Mouse (Mus musculus) limb, embryonic 15.5 days (tissue): ENCODE measurements around the gene Enthd1. TPM values are rescaled to one million over a fixed set of nuclear protein-coding genes. Genes with fewer than 3 reads are reported as not detected.

Experiments used
- ATAC-seq: fragments of 200-750 bp; cut with Nextera tagmentation; 2 replicates; pipeline ENCODE4 v1.8.0; 2017; ENCODE audit warnings: low read depth, moderate TSS enrichment; ENCODE audit not compliant: insufficient number of reproducible peaks, low FRiP score, low TSS enrichment
- H3K27ac ChIP-seq: fragments of 300-500 bp; sonication (generic); 2 replicates; pipeline ENCODE4 v1.5.1; 2015; ENCODE audit warnings: moderate library complexity, mild to moderate bottlenecking, inconsistent platforms
- H3K27me3 ChIP-seq: fragments of 300-500 bp; sonication (generic); 2 replicates; pipeline ENCODE4 v1.6.1; 2015; ENCODE audit warnings: inconsistent platforms
- H3K36me3 ChIP-seq: fragments of 300-500 bp; sonication (generic); 2 replicates; pipeline ENCODE4 v1.6.1; 2015; ENCODE audit warnings: inconsistent platforms
- H3K4me1 ChIP-seq: fragments of 300-500 bp; sonication (generic); 2 replicates; pipeline ENCODE4 v1.6.1; 2015; ENCODE audit warnings: inconsistent platforms
- H3K4me2 ChIP-seq: fragments of 300-500 bp; sonication (generic); 2 replicates; pipeline ENCODE4 v1.6.1; 2015; ENCODE audit warnings: mild to moderate bottlenecking, inconsistent platforms
- H3K4me3 ChIP-seq: fragments of 300-500 bp; sonication (generic); 2 replicates; pipeline ENCODE4 v1.5.1; 2015; ENCODE audit warnings: mild to moderate bottlenecking, inconsistent platforms
- H3K9ac ChIP-seq: fragments of 300-500 bp; sonication (generic); 2 replicates; pipeline ENCODE4 v1.6.1; 2015; ENCODE audit warnings: inconsistent platforms
- H3K9me3 ChIP-seq: fragments of 300-500 bp; sonication (generic); 2 replicates; pipeline ENCODE4 v1.6.1; 2016; ENCODE audit warnings: inconsistent platforms
- WGBS: fragments of 180-500 bp; shearing (Covaris S2); methylation state at CpG from one replicate; pipeline ENCODE4 v1.1.7; 2015; 5-methylcytosine and 5-hydroxymethylcytosine counted together
- polyA plus RNA-seq: library from polyadenylated mRNA; unstranded; fragments of >200 nt; fragmentation: Nextera tagmentation; extraction: Ambion mirVana; gene quantifications from 2 replicates; pipeline ENCODE4 v1.2.1, GENCODE M21; 2015

The Enthd1 gene
- polyA plus RNA-seq, 1 experiment from 2014 or later, result 0.09 TPM

DNA sequence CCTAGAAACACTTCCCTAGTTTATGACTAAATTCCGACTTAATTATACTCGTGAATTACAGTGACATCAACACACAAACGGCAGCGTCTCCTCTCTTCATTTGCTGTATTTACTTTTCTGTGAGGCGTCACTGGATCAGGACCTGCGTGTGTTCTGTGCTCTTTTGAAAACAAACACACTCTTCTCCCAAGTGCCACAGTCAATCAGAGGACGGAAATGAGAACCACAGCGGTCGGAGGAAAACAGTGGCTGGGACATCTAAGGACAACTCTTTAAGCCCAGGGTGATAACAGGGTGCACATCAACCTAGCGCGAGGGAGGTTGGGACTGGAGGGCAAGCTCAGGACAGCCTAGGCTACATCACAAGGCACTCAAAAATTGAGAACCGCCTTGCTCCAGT, 5.4 kb downstream of the Enthd1 start:
- no peak overlapping the region for H3K9ac ChIP-seq
- ATAC-seq, result no peak
- H3K27ac ChIP-seq, result no peak overlapping the region
- H3K9me3 ChIP-seq, result no peaks in the 10 kb centered on the region
- H3K4me1 ChIP-seq, result no peaks in the 10 kb centered on the region
- H3K4me3 ChIP-seq, result no peak overlapping the region
- WGBS, result 53% methylated on average over 12 of the region's 12 CpGs
- H3K36me3 ChIP-seq, result no peaks in the 10 kb centered on the region
- H3K27me3 ChIP-seq, result no peaks in the 10 kb centered on the region
- no peak overlapping the region for H3K4me2 ChIP-seq

DNA sequence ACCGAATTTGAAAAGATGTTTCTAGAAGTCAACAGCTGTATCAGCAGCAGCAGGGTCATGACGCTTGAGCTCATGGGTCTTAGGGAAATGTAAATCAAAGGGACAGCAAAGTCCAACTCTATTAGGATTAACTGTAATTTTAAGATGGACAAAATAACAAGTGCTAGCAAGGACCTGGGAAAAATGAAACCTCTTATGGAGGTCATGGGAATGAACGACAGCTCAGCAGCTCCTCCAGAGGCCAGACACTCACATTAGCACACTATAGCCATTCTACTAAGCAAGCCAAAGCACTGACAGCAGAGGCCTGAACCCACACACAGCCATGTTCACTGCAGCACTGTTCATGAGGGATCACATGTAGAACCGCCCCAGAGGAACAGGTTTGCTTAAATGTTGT, 7.2 kb downstream of the Enthd1 start:
- H3K4me1 ChIP-seq, result no peaks in the 10 kb centered on the region
- H3K9ac ChIP-seq, result no peak overlapping the region
- H3K27me3 ChIP-seq, result no peaks in the 10 kb centered on the region
- ATAC-seq, result no peak
- H3K4me2 ChIP-seq, result no peak overlapping the region
- H3K36me3 ChIP-seq, result no peaks in the 10 kb centered on the region
- 72% methylated on average over 4 of the region's 4 CpGs for WGBS
- H3K4me3 ChIP-seq, result no peak overlapping the region
- H3K9me3 ChIP-seq, result no peaks in the 10 kb centered on the region
- H3K27ac ChIP-seq, result no peak overlapping the region

DNA sequence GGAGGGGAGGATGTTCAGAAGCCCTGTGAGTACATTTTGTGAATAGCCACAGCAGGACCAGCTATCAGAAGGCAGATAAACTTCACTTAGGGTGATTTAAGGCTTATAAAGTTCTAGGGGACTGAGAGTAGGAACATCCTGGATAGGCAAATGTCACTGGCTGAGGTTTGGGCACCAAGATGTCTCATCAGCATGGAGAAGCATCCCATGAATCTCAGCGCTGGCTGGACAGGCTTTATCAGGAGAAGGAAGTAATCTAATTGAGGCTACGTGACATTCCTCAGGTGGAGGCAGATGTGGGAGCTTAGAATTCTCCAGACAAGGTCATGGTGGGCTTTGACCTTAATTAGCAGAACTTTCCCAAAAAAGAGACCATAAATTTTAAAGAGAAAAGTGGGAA, 8.9 kb downstream of the Enthd1 start:
- no peaks in the 10 kb centered on the region for H3K4me1 ChIP-seq
- WGBS, result 68% methylated on average over 2 of the region's 2 CpGs
- H3K27ac ChIP-seq, result no peak overlapping the region

DNA sequence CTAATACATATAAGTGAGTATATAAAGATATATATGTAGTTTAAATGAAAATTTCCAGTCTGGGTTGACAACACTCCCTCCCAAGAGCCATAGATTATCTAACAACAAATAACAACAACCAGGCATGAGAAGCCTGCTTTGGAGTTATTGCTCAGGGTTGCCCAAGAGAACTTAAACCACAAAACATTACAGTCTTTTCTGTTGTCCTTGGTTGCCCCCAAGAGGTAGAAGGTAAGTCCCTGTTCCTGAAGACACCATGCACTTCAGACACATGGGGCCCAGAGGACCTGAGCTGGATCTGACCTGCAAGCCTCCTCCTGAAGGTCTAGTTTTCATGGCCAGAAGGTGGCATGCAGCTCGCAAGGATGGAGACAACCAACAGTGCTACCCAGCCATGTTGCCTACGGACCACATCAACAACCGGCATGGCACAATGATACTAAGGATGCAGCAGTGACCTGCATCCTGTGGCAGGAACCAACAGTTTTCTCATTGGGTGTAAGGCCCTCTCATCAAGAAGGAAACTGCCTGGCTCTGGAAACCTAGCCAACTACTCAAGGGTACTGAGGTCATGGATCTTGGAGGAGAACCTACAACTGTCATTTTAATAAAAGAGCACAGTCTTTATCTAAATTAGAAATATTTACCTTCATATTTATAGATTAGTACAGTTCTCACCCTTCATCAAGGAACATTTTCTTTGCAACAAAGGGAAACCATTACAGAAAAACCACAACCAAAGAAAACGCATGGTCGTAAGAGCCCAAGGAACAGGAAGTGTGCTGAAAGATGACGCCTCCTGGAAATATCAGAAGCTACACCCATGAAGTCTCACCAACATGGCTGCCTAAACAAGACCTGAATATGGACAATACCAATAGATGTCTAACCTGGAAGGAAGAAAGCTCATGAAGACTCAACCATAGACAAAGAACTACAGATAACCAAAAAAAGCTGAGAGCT, 9.8 kb downstream of the Enthd1 start:
- no peak for ATAC-seq
- no peak overlapping the region for H3K9ac ChIP-seq

More for the DNA sequence above, 8.9 kb downstream of the Enthd1 start:
- Histone ChIP-seq H3K27me3 (no peaks in the 10 kb centered on the region), H3K4me3 (no peak overlapping the region), H3K36me3 (no peaks in the 10 kb centered on the region), H3K9ac (no peak overlapping the region), H3K9me3 (no peaks in the 10 kb centered on the region), H3K4me2 (no peak overlapping the region)
- no peak for ATAC-seq

DNA sequence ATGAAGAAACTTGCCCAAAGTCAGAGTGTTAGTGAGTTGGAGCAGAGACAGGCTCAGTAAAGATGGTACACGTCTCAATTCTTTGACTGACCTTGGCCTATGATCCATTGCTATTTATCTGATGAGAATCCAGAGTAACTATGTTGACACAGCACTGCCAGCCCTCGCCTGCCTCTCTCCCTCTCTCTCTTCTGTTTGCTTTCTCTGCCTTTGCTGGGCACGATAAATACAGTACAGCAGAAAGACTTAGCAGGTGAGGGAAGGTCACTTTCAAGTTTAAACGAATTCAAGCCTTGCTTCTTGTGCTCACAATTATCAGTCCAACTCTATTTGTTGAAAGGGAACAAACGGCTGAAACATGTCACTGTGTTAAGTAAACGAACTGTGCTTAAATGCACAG, 19.5 kb downstream of the Enthd1 start:
- Histone ChIP-seq H3K27ac (no peak overlapping the region), H3K4me3 (no peak overlapping the region), H3K27me3 (no peaks in the 10 kb centered on the region), H3K36me3 (no peaks in the 10 kb centered on the region), H3K4me2 (no peak overlapping the region), H3K9ac (no peak overlapping the region), H3K4me1 (no peaks in the 10 kb centered on the region), H3K9me3 (no peaks in the 10 kb centered on the region)
- WGBS, result 74% methylated on average over 6 of the region's 6 CpGs
- ATAC-seq, result no peak

More for the DNA sequence above, 9.8 kb downstream of the Enthd1 start:
- H3K4me3 ChIP-seq, result no peak overlapping the region
- no peaks in the 10 kb centered on the region for H3K36me3 ChIP-seq
- no peaks in the 10 kb centered on the region for H3K27me3 ChIP-seq
- H3K4me2 ChIP-seq, result no peak overlapping the region
- WGBS, result 91% methylated on average over 6 of the region's 6 CpGs
- H3K9me3 ChIP-seq, result no peaks in the 10 kb centered on the region
- H3K27ac ChIP-seq, result no peak overlapping the region
- H3K4me1 ChIP-seq, result no peaks in the 10 kb centered on the region

DNA sequence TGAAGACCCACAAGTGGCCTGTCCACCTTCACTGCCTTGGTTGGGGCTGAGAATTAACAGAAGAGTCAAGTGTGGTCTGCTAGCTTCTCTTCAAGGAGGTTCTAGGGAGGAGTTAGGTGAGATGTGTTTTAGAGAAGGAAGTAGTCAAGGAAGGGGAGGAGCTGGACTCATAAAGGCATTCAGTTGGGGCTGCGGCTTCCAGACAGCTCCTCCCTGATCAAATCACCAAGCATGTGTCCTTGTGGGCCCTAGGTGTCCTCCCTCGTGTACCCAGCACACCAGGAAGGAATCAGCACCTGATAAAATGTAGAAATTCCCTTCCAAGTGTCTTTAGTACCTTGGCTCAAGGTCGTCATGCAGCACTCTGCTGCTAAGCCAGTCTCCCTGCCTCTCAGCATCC, 20.8 kb downstream of the Enthd1 start:
- 50% methylated on average over 3 of the region's 3 CpGs for WGBS

DNA sequence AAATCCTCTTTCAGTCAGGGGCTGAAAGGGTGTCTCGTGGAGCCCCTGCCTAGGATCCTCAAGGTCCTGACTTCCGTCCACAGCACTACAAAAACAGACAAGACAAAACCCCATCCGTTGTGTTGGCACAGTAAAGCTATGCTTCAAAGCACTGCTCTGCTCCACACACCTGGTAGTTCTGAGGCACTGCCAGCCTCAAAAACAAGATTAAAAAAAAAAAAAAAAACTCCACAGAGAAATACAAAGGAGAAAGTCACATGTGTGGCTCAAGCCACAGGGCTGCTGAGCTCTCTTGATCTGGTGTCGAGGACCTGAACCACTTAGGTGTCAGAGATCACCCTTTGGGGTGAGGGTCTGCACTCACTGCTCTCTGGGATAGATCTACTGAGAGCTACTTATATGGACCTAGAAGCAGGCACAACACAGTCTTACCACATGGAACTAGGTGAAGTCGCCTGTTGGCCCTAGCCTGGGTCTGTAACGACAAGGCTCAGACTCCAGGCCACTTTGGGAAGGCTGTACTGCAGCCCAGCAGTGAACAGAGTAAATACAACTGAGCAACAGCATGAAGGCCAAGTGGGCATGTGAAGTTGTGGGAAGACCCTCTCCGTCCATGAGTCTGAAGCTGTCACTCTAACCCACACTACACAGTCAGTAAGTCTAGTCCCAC, 26.1 kb downstream of the Enthd1 start:
- no peak for ATAC-seq
- 87% methylated on average over 7 of the region's 7 CpGs for WGBS
- Histone ChIP-seq H3K4me3 (no peak overlapping the region), H3K4me2 (no peak overlapping the region), H3K36me3 (no peaks in the 10 kb centered on the region), H3K4me1 (no peaks in the 10 kb centered on the region), H3K9me3 (no peaks in the 10 kb centered on the region), H3K27me3 (no peaks in the 10 kb centered on the region), H3K27ac (no peak overlapping the region), H3K9ac (no peak overlapping the region)

More for the DNA sequence above, 20.8 kb downstream of the Enthd1 start:
- Histone ChIP-seq H3K36me3 (no peaks in the 10 kb centered on the region), H3K4me2 (no peak overlapping the region), H3K4me3 (no peak overlapping the region), H3K27me3 (no peaks in the 10 kb centered on the region), H3K9ac (no peak overlapping the region), H3K27ac (no peak overlapping the region), H3K9me3 (no peaks in the 10 kb centered on the region), H3K4me1 (no peaks in the 10 kb centered on the region)
- no peak for ATAC-seq

DNA sequence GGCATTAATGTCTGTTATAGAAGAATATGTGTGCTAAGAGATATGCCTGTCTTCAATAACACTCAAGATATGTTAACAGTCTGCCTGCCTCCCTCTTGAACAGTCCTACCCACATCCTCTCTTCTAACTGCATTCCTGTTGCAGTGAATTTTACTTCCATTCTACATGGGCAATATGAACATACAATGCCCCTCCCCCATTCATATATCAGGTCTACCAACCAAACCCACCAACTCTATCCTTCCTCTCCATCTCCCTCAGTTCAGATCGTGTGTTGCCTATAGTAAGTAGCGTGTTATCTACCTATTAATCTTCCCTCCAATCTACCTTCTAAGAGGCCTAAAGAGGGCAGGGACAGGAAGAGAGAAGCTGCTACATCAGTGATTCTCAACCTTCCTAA, 26.9 kb downstream of the Enthd1 start:
- H3K4me1 ChIP-seq, result no peaks in the 10 kb centered on the region
- no peak overlapping the region for H3K27ac ChIP-seq
- no peak overlapping the region for H3K9ac ChIP-seq
- no peak for ATAC-seq
- no peaks in the 10 kb centered on the region for H3K27me3 ChIP-seq
- WGBS, result 85% methylated on average over 2 of the region's 2 CpGs
- no peak overlapping the region for H3K4me3 ChIP-seq
- no peaks in the 10 kb centered on the region for H3K9me3 ChIP-seq
- H3K36me3 ChIP-seq, result no peaks in the 10 kb centered on the region
- no peak overlapping the region for H3K4me2 ChIP-seq

DNA sequence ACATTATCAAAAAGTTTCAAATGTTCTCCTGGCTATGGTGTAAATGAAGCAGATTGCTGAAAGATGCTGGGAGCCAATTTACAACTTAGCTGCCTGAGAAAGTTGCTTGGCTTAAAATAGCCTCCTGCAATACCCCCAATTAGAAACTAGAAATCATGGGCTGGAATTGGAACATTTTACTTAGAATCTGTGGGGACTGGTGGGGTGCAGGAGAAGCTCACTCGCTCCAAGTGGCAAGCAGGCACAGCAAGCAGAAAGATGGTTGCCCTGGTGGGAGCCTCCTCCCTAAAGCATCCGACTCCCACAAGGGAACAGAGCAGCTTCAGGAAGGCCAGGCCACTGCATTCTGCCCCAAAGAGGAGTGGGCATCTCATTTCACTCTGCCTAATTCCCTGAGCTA, 28.9 kb downstream of the Enthd1 start:
- H3K9ac ChIP-seq, result no peak overlapping the region
- no peaks in the 10 kb centered on the region for H3K4me1 ChIP-seq
- no peak overlapping the region for H3K4me2 ChIP-seq
- H3K27me3 ChIP-seq, result no peaks in the 10 kb centered on the region
- 69% methylated on average over 2 of the region's 2 CpGs for WGBS
- no peaks in the 10 kb centered on the region for H3K9me3 ChIP-seq
- H3K27ac ChIP-seq, result no peak overlapping the region
- H3K4me3 ChIP-seq, result no peak overlapping the region
- no peak for ATAC-seq
- H3K36me3 ChIP-seq, result no peaks in the 10 kb centered on the region

DNA sequence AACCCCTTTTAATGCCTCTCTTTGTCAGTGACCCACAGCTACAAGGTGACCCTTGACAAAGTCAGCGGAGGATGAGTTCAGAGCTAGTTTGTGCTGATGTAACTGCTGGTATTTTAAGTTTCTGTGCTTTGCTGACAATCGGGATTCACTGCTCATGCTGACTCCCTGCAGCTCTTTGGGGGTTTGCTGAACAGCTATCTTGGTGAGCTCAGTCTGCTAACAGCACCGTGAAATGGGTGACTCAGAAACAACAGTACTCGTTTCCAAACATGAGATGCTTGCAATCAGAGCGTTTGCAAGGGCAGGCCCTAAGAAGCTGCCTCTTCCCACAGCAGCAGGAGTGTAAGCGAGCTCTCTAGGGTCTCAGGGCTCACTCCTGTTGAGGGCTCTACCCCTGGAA, 31.7 kb downstream of the Enthd1 start:
- Histone ChIP-seq H3K9me3 (no peaks in the 10 kb centered on the region), H3K4me1 (no peaks in the 10 kb centered on the region), H3K27ac (no peak overlapping the region), H3K4me3 (no peak overlapping the region), H3K4me2 (no peak overlapping the region), H3K36me3 (no peaks in the 10 kb centered on the region), H3K9ac (no peak overlapping the region), H3K27me3 (no peaks in the 10 kb centered on the region)
- 66% methylated on average over 6 of the region's 6 CpGs for WGBS
- ATAC-seq, result no peak

DNA sequence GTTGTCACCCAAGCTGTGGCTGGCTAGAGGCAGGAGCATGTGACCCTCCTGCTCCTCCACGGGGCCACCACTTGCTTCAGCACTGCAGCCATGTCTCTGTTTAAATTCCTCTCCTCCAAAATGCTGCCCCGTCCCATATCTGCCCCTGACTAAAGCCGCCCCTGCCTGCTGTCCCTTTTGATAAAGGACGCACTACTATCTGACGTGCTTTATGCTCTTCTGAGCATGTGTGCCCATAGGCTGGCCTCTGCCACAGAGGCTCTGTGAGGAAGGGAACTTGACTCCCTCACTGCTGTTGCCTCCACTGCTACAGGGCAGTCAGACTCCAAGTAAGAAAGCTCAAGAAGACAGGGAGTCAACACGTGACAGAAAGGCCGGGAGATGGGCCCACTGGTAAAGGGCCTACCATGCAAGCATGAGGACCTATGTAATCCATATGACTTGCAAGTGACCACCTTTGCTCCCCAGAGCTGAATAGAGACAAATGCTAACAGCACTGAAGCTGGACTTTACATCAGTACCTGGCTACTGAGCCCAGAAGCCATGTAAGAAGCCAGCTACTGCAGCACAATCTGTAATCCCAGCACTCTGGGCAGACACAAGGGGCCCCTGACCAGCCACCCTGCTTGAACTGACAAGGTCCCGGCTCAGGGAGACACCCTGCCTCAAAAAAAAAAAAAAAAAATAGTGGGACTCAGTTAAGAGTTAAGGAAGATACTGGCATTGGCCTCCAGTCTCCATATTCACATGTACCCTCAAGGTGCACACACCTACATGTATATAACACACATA, 32.5 kb downstream of the Enthd1 start:
- no peak overlapping the region for H3K27ac ChIP-seq
- H3K4me3 ChIP-seq, result no peak overlapping the region
- H3K4me1 ChIP-seq, result no peaks in the 10 kb centered on the region
- no peak for ATAC-seq
- H3K9ac ChIP-seq, result no peak overlapping the region
- H3K36me3 ChIP-seq, result no peaks in the 10 kb centered on the region
- no peak overlapping the region for H3K4me2 ChIP-seq
- H3K9me3 ChIP-seq, result no peaks in the 10 kb centered on the region
- 76% methylated on average over 8 of the region's 8 CpGs for WGBS
- H3K27me3 ChIP-seq, result no peaks in the 10 kb centered on the region

DNA sequence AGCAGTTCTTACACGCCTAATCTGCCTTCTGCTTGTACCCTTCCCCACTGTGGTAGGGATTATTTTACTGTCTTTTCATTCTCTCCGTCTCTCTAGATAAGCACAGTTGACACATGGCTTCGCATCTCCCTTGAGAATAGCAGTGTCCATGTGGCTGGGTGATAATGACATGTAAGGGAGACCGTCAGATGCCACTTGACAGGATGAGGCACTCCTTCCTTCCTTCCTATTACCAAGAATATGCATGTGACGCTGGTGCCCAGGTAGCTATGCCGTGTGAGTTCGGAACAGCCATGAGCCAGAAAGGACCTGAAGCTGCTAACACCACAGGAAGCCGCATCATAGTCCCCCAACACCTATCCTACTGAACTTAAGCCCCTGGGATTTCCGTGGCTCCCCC, 33.9 kb downstream of the Enthd1 start:
- Histone ChIP-seq H3K27ac (no peak overlapping the region), H3K4me1 (no peaks in the 10 kb centered on the region), H3K9ac (no peak overlapping the region), H3K27me3 (no peaks in the 10 kb centered on the region), H3K4me2 (no peak overlapping the region), H3K36me3 (no peaks in the 10 kb centered on the region), H3K4me3 (no peak overlapping the region), H3K9me3 (no peaks in the 10 kb centered on the region)
- no peak for ATAC-seq
- WGBS, result 82% methylated on average over 9 of the region's 9 CpGs
